Mouse (Mus musculus): ENCODE measurements at regions not wholly inside any gene's neighbourhood (a gene's known extent, or its start where the extent isn't known, plus 50 kb on each side); places are given as distances from the start of the nearest gene placed in this dataset.

GRCm38 (mm10) chr2:133667055-133667395 lies 115.1 kb downstream of the Bmp2 start:
- DNase-seq (ENCODE audit: low spot score) (no peak), ATAC-seq (replicated peaks; ENCODE audit: low FRiP score) (no peak)
- no peaks in the 10 kb centered on the region for H3K4me1 ChIP-seq (replicated peaks; ENCODE audit: control insufficient read depth, insufficient read depth, low read length)
- H3K9me3 ChIP-seq (ENCODE audit: control insufficient read depth, low read length), result no peaks in the 10 kb centered on the region
- no peak overlapping the region for H3K9ac ChIP-seq (ENCODE audit: low read length)
- 89% methylated on average over 3 of the region's 3 CpGs for WGBS
- H3K4me3 ChIP-seq (ENCODE audit: low read depth, low read length), result no peak overlapping the region
- H3K36me3 ChIP-seq (ENCODE audit: control insufficient read depth, insufficient read depth, low read length), result no peaks in the 10 kb centered on the region
- no peak overlapping the region for H3K27ac ChIP-seq (ENCODE audit: low read depth, low read length)
- H3K4me2 ChIP-seq (ENCODE audit: low read depth, low read length, severe bottlenecking), result no peak overlapping the region
- H3K27me3 ChIP-seq (ENCODE audit: control insufficient read depth, insufficient read depth, low read length), result no peaks in the 10 kb centered on the region

GRCm38 (mm10) chr2:133669821-133670220 lies 117.9 kb downstream of the Bmp2 start:
- Histone ChIP-seq H3K4me1 (replicated peaks; ENCODE audit: control insufficient read depth, insufficient read depth, low read length) (no peaks in the 10 kb centered on the region), H3K27ac (ENCODE audit: low read depth, low read length) (no peak overlapping the region), H3K36me3 (ENCODE audit: control insufficient read depth, insufficient read depth, low read length) (no peaks in the 10 kb centered on the region), H3K9me3 (ENCODE audit: control insufficient read depth, low read length) (no peaks in the 10 kb centered on the region), H3K4me2 (ENCODE audit: low read depth, low read length, severe bottlenecking) (no peak overlapping the region), H3K9ac (ENCODE audit: low read length) (no peak overlapping the region), H3K4me3 (ENCODE audit: low read depth, low read length) (no peak overlapping the region), H3K27me3 (ENCODE audit: control insufficient read depth, insufficient read depth, low read length) (no peaks in the 10 kb centered on the region)
- ATAC-seq (replicated peaks; ENCODE audit: low FRiP score) (no peak), DNase-seq (ENCODE audit: low spot score) (no peak)
- WGBS, result 62% methylated on average over 2 of the region's 2 CpGs

- Histone ChIP-seq H3K36me3 (ENCODE audit: control insufficient read depth, insufficient read depth, low read length) (no peaks in the 10 kb centered on the region), H3K9me3 (ENCODE audit: control insufficient read depth, low read length) (no peaks in the 10 kb centered on the region), H3K4me1 (replicated peaks; ENCODE audit: control insufficient read depth, insufficient read depth, low read length) (no peaks in the 10 kb centered on the region), H3K27ac (ENCODE audit: low read depth, low read length) (no peak overlapping the region), H3K4me2 (ENCODE audit: low read depth, low read length, severe bottlenecking) (no peak overlapping the region), H3K27me3 (ENCODE audit: control insufficient read depth, insufficient read depth, low read length) (no peaks in the 10 kb centered on the region), H3K9ac (ENCODE audit: low read length) (no peak overlapping the region), H3K4me3 (ENCODE audit: low read depth, low read length) (no peak overlapping the region)
- 83% methylated on average over 4 of the region's 4 CpGs for WGBS
- DNase-seq (ENCODE audit: low spot score), result no peak
- no peak for ATAC-seq (replicated peaks; ENCODE audit: low FRiP score)
These were observed 119.6 kb downstream of the Bmp2 start for GRCm38 (mm10) chr2:133671528-133671927.

GRCm38 (mm10) chr2:133684367-133684766 lies 132.4 kb downstream of the Bmp2 start:
- no peak overlapping the region for H3K9ac ChIP-seq (ENCODE audit: low read length)
- no peaks in the 10 kb centered on the region for H3K4me1 ChIP-seq (replicated peaks; ENCODE audit: control insufficient read depth, insufficient read depth, low read length)
- no peaks in the 10 kb centered on the region for H3K27me3 ChIP-seq (ENCODE audit: control insufficient read depth, insufficient read depth, low read length)
- no peaks in the 10 kb centered on the region for H3K36me3 ChIP-seq (ENCODE audit: control insufficient read depth, insufficient read depth, low read length)
- no peak overlapping the region for H3K4me2 ChIP-seq (ENCODE audit: low read depth, low read length, severe bottlenecking)
- no peaks in the 10 kb centered on the region for H3K9me3 ChIP-seq (ENCODE audit: control insufficient read depth, low read length)
- no peak for ATAC-seq (replicated peaks; ENCODE audit: low FRiP score)
- no peak overlapping the region for H3K27ac ChIP-seq (ENCODE audit: low read depth, low read length)
- H3K4me3 ChIP-seq (ENCODE audit: low read depth, low read length), result no peak overlapping the region
- no peak for DNase-seq (ENCODE audit: low spot score)

GRCm38 (mm10) chr2:133688121-133688787 lies 136.3 kb downstream of the Bmp2 start:
- WGBS, result 83% methylated on average over 7 of the region's 7 CpGs
- H3K4me3 ChIP-seq (ENCODE audit: low read depth, low read length), result no peak overlapping the region

GRCm38 (mm10) chr2:133688788-133689155 lies 136.8 kb downstream of the Bmp2 start:
- 90% methylated on average over 3 of the region's 3 CpGs for WGBS
- Histone ChIP-seq H3K27ac (ENCODE audit: low read depth, low read length) (no peak overlapping the region), H3K4me1 (replicated peaks; ENCODE audit: control insufficient read depth, insufficient read depth, low read length) (no peaks in the 10 kb centered on the region), H3K36me3 (ENCODE audit: control insufficient read depth, insufficient read depth, low read length) (no peaks in the 10 kb centered on the region), H3K27me3 (ENCODE audit: control insufficient read depth, insufficient read depth, low read length) (no peaks in the 10 kb centered on the region), H3K9ac (ENCODE audit: low read length) (no peak overlapping the region), H3K9me3 (ENCODE audit: control insufficient read depth, low read length) (no peaks in the 10 kb centered on the region), H3K4me2 (ENCODE audit: low read depth, low read length, severe bottlenecking) (no peak overlapping the region), H3K4me3 (ENCODE audit: low read depth, low read length) (no peak overlapping the region)
- ATAC-seq (replicated peaks; ENCODE audit: low FRiP score) (no peak), DNase-seq (ENCODE audit: low spot score) (no peak)

More at GRCm38 (mm10) chr2:133688121-133688787, 136.3 kb downstream of the Bmp2 start:
- DNase-seq (ENCODE audit: low spot score) (no peak), ATAC-seq (replicated peaks; ENCODE audit: low FRiP score) (no peak)
- H3K4me2 ChIP-seq (ENCODE audit: low read depth, low read length, severe bottlenecking), result no peak overlapping the region
- H3K9me3 ChIP-seq (ENCODE audit: control insufficient read depth, low read length), result no peaks in the 10 kb centered on the region
- H3K9ac ChIP-seq (ENCODE audit: low read length), result no peak overlapping the region
- no peaks in the 10 kb centered on the region for H3K4me1 ChIP-seq (replicated peaks; ENCODE audit: control insufficient read depth, insufficient read depth, low read length)
- no peaks in the 10 kb centered on the region for H3K36me3 ChIP-seq (ENCODE audit: control insufficient read depth, insufficient read depth, low read length)
- H3K27ac ChIP-seq (ENCODE audit: low read depth, low read length), result no peak overlapping the region
- no peaks in the 10 kb centered on the region for H3K27me3 ChIP-seq (ENCODE audit: control insufficient read depth, insufficient read depth, low read length)

GRCm38 (mm10) chr2:133708735-133709584 lies 157.0 kb downstream of the Bmp2 start:
- no peaks in the 10 kb centered on the region for H3K9me3 ChIP-seq (ENCODE audit: control insufficient read depth, low read length)
- no peak overlapping the region for H3K4me2 ChIP-seq (ENCODE audit: low read depth, low read length, severe bottlenecking)
- no peaks in the 10 kb centered on the region for H3K36me3 ChIP-seq (ENCODE audit: control insufficient read depth, insufficient read depth, low read length)
- no peak for ATAC-seq (replicated peaks; ENCODE audit: low FRiP score)
- WGBS, result 73% methylated on average over 8 of the region's 8 CpGs
- no peak overlapping the region for H3K27ac ChIP-seq (ENCODE audit: low read depth, low read length)
- no peak overlapping the region for H3K9ac ChIP-seq (ENCODE audit: low read length)
- H3K27me3 ChIP-seq (ENCODE audit: control insufficient read depth, insufficient read depth, low read length), result no peaks in the 10 kb centered on the region
- DNase-seq (ENCODE audit: low spot score), result no peak
- H3K4me1 ChIP-seq (replicated peaks; ENCODE audit: control insufficient read depth, insufficient read depth, low read length), result no peaks in the 10 kb centered on the region
- H3K4me3 ChIP-seq (ENCODE audit: low read depth, low read length), result no peak overlapping the region

- H3K36me3 ChIP-seq (ENCODE audit: control insufficient read depth, insufficient read depth, low read length), result no peaks in the 10 kb centered on the region
- no peak for ATAC-seq (replicated peaks; ENCODE audit: low FRiP score)
These were observed 164.3 kb downstream of the Bmp2 start for GRCm38 (mm10) chr2:133716243-133716642.

GRCm38 (mm10) chr2:133717076-133717475 lies 165.1 kb downstream of the Bmp2 start:
- Histone ChIP-seq H3K27ac (ENCODE audit: low read depth, low read length) (no peak overlapping the region), H3K27me3 (ENCODE audit: control insufficient read depth, insufficient read depth, low read length) (no peaks in the 10 kb centered on the region), H3K4me1 (replicated peaks; ENCODE audit: control insufficient read depth, insufficient read depth, low read length) (no peaks in the 10 kb centered on the region), H3K9me3 (ENCODE audit: control insufficient read depth, low read length) (no peaks in the 10 kb centered on the region), H3K4me3 (ENCODE audit: low read depth, low read length) (no peak overlapping the region), H3K4me2 (ENCODE audit: low read depth, low read length, severe bottlenecking) (no peak overlapping the region), H3K9ac (ENCODE audit: low read length) (no peak overlapping the region), H3K36me3 (ENCODE audit: control insufficient read depth, insufficient read depth, low read length) (no peaks in the 10 kb centered on the region)
- DNase-seq (ENCODE audit: low spot score) (no peak), ATAC-seq (replicated peaks; ENCODE audit: low FRiP score) (0 out of 2 replicates have a peak, but pooled peaks have one; percentile 16)
- 83% methylated on average over 2 of the region's 2 CpGs for WGBS

More at GRCm38 (mm10) chr2:133716243-133716642, 164.3 kb downstream of the Bmp2 start:
- H3K4me2 ChIP-seq (ENCODE audit: low read depth, low read length, severe bottlenecking), result no peak overlapping the region
- H3K9ac ChIP-seq (ENCODE audit: low read length), result no peak overlapping the region
- no peak overlapping the region for H3K27ac ChIP-seq (ENCODE audit: low read depth, low read length)
- H3K9me3 ChIP-seq (ENCODE audit: control insufficient read depth, low read length), result no peaks in the 10 kb centered on the region
- no peak for DNase-seq (ENCODE audit: low spot score)
- no peaks in the 10 kb centered on the region for H3K4me1 ChIP-seq (replicated peaks; ENCODE audit: control insufficient read depth, insufficient read depth, low read length)
- H3K4me3 ChIP-seq (ENCODE audit: low read depth, low read length), result no peak overlapping the region
- no peaks in the 10 kb centered on the region for H3K27me3 ChIP-seq (ENCODE audit: control insufficient read depth, insufficient read depth, low read length)
- 63% methylated on average over 5 of the region's 5 CpGs for WGBS
